Mouse (Mus musculus): ENCODE measurements around the gene Defb28. TPM values are rescaled to one million over a fixed set of nuclear protein-coding genes. Genes with fewer than 3 reads are reported as not detected.

Gene Defb28
- polyA plus RNA-seq, 1 experiment from 2014 or later = not detected

- H3K4me2 ChIP-seq = no peak overlapping the region
- no peaks in the 10 kb centered on the region for H3K36me3 ChIP-seq
- no peak overlapping the region for H3K27ac ChIP-seq
- no peak for ATAC-seq (ENCODE audit: low FRiP score)
- H3K27me3 ChIP-seq = 0 out of 2 replicates have a peak, but pooled peaks cover 6% of the 10 kb centered on the region
- H3K9me3 ChIP-seq = no peaks in the 10 kb centered on the region
- no peak overlapping the region for H3K9ac ChIP-seq
- H3K4me3 ChIP-seq = no peak overlapping the region
- WGBS = 84% methylated on average over 6 of the region's 6 CpGs
- H3K4me1 ChIP-seq (replicated peaks) = no peaks in the 10 kb centered on the region
Measured at GRCm38 (mm10) chr2:152570313-152570712, 52.3 kb downstream of the Defb28 start.

Other genes starting within 250 kb of the Defb28 start
- 32.2 and 34.3 TPM in 2 replicates for gene Tbc1d20, start 224.4 kb upstream of the Defb28 start, polyA plus RNA-seq (2015; fragmentation: Nextera tagmentation; extraction: Ambion mirVana)
- gene Rbck1, start 185.6 kb upstream of the Defb28 start, polyA plus RNA-seq (2015; fragmentation: Nextera tagmentation; extraction: Ambion mirVana) = 97.5 and 98.9 TPM in 2 replicates
- gene Trib3, start 174.2 kb upstream of the Defb28 start, polyA plus RNA-seq (2015; fragmentation: Nextera tagmentation; extraction: Ambion mirVana) = 0.97 and 1.5 TPM in 2 replicates
- 28.1 and 34.2 TPM in 2 replicates for gene Nrsn2, start 141.6 kb upstream of the Defb28 start, polyA plus RNA-seq (2015; fragmentation: Nextera tagmentation; extraction: Ambion mirVana)
- gene Sox12, start 120.2 kb upstream of the Defb28 start, polyA plus RNA-seq (2015; fragmentation: Nextera tagmentation; extraction: Ambion mirVana) = 16.4 and 16.9 TPM in 2 replicates
- 20.1 and 21.5 TPM in 2 replicates for gene Zcchc3, start 103.2 kb upstream of the Defb28 start, polyA plus RNA-seq (2015; fragmentation: Nextera tagmentation; extraction: Ambion mirVana)
- 1.9 and 3.9 TPM in 2 replicates for gene 6820408C15Rik, start 102.7 kb upstream of the Defb28 start, polyA plus RNA-seq (2015; fragmentation: Nextera tagmentation; extraction: Ambion mirVana)
- not detected in 2 replicates for gene Defb23, start 53.6 kb upstream of the Defb28 start, polyA plus RNA-seq (2015; fragmentation: Nextera tagmentation; extraction: Ambion mirVana)
- not detected in 2 replicates for gene Defb20, start 41.2 kb upstream of the Defb28 start, polyA plus RNA-seq (2015; fragmentation: Nextera tagmentation; extraction: Ambion mirVana)
- not detected in 2 replicates for gene Defb22, start 28.1 kb upstream of the Defb28 start, polyA plus RNA-seq (2015; fragmentation: Nextera tagmentation; extraction: Ambion mirVana)
- not detected in 2 replicates for gene Defb26, start 6.6 kb upstream of the Defb28 start, polyA plus RNA-seq (2015; fragmentation: Nextera tagmentation; extraction: Ambion mirVana)
- not detected in 2 replicates for gene Defb29, start 21.8 kb downstream of the Defb28 start, polyA plus RNA-seq (2015; fragmentation: Nextera tagmentation; extraction: Ambion mirVana)
- not detected in 2 replicates for gene Gm17416, start 51.1 kb downstream of the Defb28 start, polyA plus RNA-seq (2015; fragmentation: Nextera tagmentation; extraction: Ambion mirVana)
- not detected in 2 replicates for gene Defb21, start 54.5 kb downstream of the Defb28 start, polyA plus RNA-seq (2015; fragmentation: Nextera tagmentation; extraction: Ambion mirVana)
- gene Defb19, start 62.1 kb downstream of the Defb28 start, polyA plus RNA-seq (2015; fragmentation: Nextera tagmentation; extraction: Ambion mirVana) = not detected in 2 replicates
- gene Defb45, start 81.1 kb downstream of the Defb28 start, polyA plus RNA-seq (2015; fragmentation: Nextera tagmentation; extraction: Ambion mirVana) = not detected in 2 replicates
- gene Defb36, start 86.1 kb downstream of the Defb28 start, polyA plus RNA-seq (2015; fragmentation: Nextera tagmentation; extraction: Ambion mirVana) = not detected in 2 replicates
- not detected in 2 replicates for gene Defb25, start 104.8 kb downstream of the Defb28 start, polyA plus RNA-seq (2015; fragmentation: Nextera tagmentation; extraction: Ambion mirVana)
- 0.30 and 0.57 TPM in 2 replicates for gene Rem1, start 108.7 kb downstream of the Defb28 start, polyA plus RNA-seq (2015; fragmentation: Nextera tagmentation; extraction: Ambion mirVana)
- gene H13, start 151.2 kb downstream of the Defb28 start, polyA plus RNA-seq (2015; fragmentation: Nextera tagmentation; extraction: Ambion mirVana) = 168 and 169 TPM in 2 replicates
- gene Mcts2, start 168.8 kb downstream of the Defb28 start, polyA plus RNA-seq (2015; fragmentation: Nextera tagmentation; extraction: Ambion mirVana) = 39.4 and 47.2 TPM in 2 replicates
- 68.7 and 87.0 TPM in 2 replicates for gene Id1, start 218.0 kb downstream of the Defb28 start, polyA plus RNA-seq (2015; fragmentation: Nextera tagmentation; extraction: Ambion mirVana)
- gene Cox4i2, start 235.9 kb downstream of the Defb28 start, polyA plus RNA-seq (2015; fragmentation: Nextera tagmentation; extraction: Ambion mirVana) = 4.6 and 5.4 TPM in 2 replicates

Data from hindbrain, embryonic 13.5 days (tissue).